Mouse (Mus musculus): Measurements from ENCODE around the gene Olfr135. TPM values are rescaled to one million over a fixed set of nuclear protein-coding genes. Genes with fewer than 3 reads are reported as not detected.

Olfr135 gene
- not detected for polyA plus RNA-seq (2014; fragmentation: Illumina TruSeq; extraction: RNeasy Lipid Tissue Mini Kit (QIAGEN cat#74804); ENCODE audit: low read depth, low replicate concordance)

DNA sequence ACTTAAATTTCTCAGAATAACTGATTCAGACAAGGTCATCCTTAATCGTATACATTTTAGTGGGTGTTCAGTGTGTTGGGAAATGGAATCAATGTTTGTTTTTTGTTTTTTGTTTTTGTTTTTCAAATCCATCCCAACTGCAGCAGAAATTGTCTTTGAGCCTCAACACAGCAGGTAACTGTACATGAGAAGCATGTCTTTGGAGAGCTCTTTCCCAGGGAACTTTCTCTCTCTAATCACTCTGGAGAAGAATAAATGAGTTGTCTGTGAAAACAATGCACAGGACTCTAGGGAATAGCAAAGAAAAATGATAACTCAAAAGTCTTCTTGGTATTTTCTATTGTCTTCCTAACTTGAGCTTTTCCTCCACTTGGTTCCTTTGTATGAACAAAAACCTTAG lies at the start of gene Olfr135:
Gene Olfr135, plus strand, starts transcription at position 301 of the 400 bp plus-strand sequence.

DNA sequence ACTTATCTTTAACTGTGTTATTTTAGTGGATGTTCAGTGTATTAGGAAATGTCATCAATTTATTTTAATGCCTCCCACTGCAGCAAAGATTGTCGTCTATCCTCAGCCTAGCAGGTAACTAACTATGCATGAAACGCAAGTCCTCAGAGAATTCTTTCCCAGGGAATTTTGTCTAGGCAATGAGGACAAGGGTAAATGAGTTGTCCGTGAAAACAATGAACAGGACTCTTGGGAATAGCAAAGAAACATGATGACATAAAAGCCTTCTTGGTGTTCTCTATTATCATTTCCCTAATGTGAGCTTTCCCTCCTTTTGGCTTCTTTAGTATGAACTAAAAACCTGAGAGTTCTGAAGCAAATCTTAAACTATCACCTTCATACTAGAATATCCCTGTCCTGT lies 33.0 kb upstream of the Olfr135 start, which contains the start of gene Olfr134:
Gene Olfr134, plus strand, starts transcription at position 301 of the 400 bp plus-strand sequence.

Other genes with a start within 250 kb of the Olfr135 start
- not detected for gene Olfr129, start 144.3 kb upstream of the Olfr135 start, polyA plus RNA-seq (2014; fragmentation: Illumina TruSeq; extraction: RNeasy Lipid Tissue Mini Kit (QIAGEN cat#74804); ENCODE audit: low read depth, low replicate concordance)
- gene Olfr130, start 140.4 kb upstream of the Olfr135 start, polyA plus RNA-seq (2014; fragmentation: Illumina TruSeq; extraction: RNeasy Lipid Tissue Mini Kit (QIAGEN cat#74804); ENCODE audit: low read depth, low replicate concordance) = not detected
- gene Olfr131, start 115.6 kb upstream of the Olfr135 start, polyA plus RNA-seq (2014; fragmentation: Illumina TruSeq; extraction: RNeasy Lipid Tissue Mini Kit (QIAGEN cat#74804); ENCODE audit: low read depth, low replicate concordance) = not detected
- gene Olfr132, start 69.8 kb upstream of the Olfr135 start, polyA plus RNA-seq (2014; fragmentation: Illumina TruSeq; extraction: RNeasy Lipid Tissue Mini Kit (QIAGEN cat#74804); ENCODE audit: low read depth, low replicate concordance) = not detected
- gene Olfr133, start 59.1 kb upstream of the Olfr135 start, polyA plus RNA-seq (2014; fragmentation: Illumina TruSeq; extraction: RNeasy Lipid Tissue Mini Kit (QIAGEN cat#74804); ENCODE audit: low read depth, low replicate concordance) = not detected
- gene Olfr134, start 32.9 kb upstream of the Olfr135 start, polyA plus RNA-seq (2014; fragmentation: Illumina TruSeq; extraction: RNeasy Lipid Tissue Mini Kit (QIAGEN cat#74804); ENCODE audit: low read depth, low replicate concordance) = not detected
- not detected for gene Olfr138, start 56.7 kb downstream of the Olfr135 start, polyA plus RNA-seq (2014; fragmentation: Illumina TruSeq; extraction: RNeasy Lipid Tissue Mini Kit (QIAGEN cat#74804); ENCODE audit: low read depth, low replicate concordance)
- gene Olfr137, start 103.2 kb downstream of the Olfr135 start, polyA plus RNA-seq (2014; fragmentation: Illumina TruSeq; extraction: RNeasy Lipid Tissue Mini Kit (QIAGEN cat#74804); ENCODE audit: low read depth, low replicate concordance) = not detected
- not detected for gene Olfr136, start 125.5 kb downstream of the Olfr135 start, polyA plus RNA-seq (2014; fragmentation: Illumina TruSeq; extraction: RNeasy Lipid Tissue Mini Kit (QIAGEN cat#74804); ENCODE audit: low read depth, low replicate concordance)
- gene Esp36, start 215.8 kb downstream of the Olfr135 start, polyA plus RNA-seq (2014; fragmentation: Illumina TruSeq; extraction: RNeasy Lipid Tissue Mini Kit (QIAGEN cat#74804); ENCODE audit: low read depth, low replicate concordance) = not detected

Measured in liver, adult 10 weeks (tissue).